In genomic region chr6:83136881-83137575, GRCm38 (mm10) we compare ENCODE assay signal across 8 mouse cellular contexts. TPM values are rescaled to one million over a fixed set of nuclear protein-coding genes. Genes with fewer than 3 reads are reported as not detected.
A peak's percentile ranks its signal among the peaks of the same experiment; 100 is the strongest.
DNase-seq lines count a peak whose midpoint lies in the region; ATAC-seq and TF ChIP-seq lines count a peak whose summit lies in the region.

No protein-coding gene starts in this region.

- ATAC-seq in Patski: peak; percentile 46
- peak; percentile 73 for ATAC-seq in forebrain, embryonic 11.5 days (replicated peaks; ENCODE audit: low FRiP score)
- peak; percentile 30 to 44; a peak in 3 of 4 replicates for ATAC-seq in hematopoietic stem cell, adult 5-6 weeks (replicated peaks in 1 of 2; ENCODE audit: insufficient read depth in 1 of 2, low FRiP score in 2 of 2, low TSS enrichment in 1 of 2, low read depth in 1 of 2, poor library complexity in 2 of 2, severe bottlenecking in 2 of 2)
- ATAC-seq in limb, embryonic 14.5 days (ENCODE audit: low FRiP score, low read depth): peak; percentile 88
- peak; percentile 68 for ATAC-seq in midbrain, embryonic 15.5 days (replicated peaks)

- peaks cover 34% of the 10 kb centered on the region for H3K79me3 ChIP-seq in C2C12 (ENCODE audit: low read depth)

- peak; percentile 80; the same call in 1 of the 2 replicates for TF ChIP-seq POLR2A in limb, embryonic 14.5 days (IDR thresholded peaks at IDR 0.05; ENCODE audit: borderline replicate concordance, extremely low read depth, insufficient read depth, insufficient read length)

- H3ac ChIP-seq in C2C12 (ENCODE audit: control insufficient read depth, insufficient read length, low read depth): peak overlapping the region; percentile 83

- H3K4me1 ChIP-seq in forebrain, embryonic 11.5 days (replicated peaks; ENCODE audit: control insufficient read depth, insufficient read depth, low read length): peaks cover 32% of the 10 kb centered on the region
- peaks cover 41% of the 10 kb centered on the region for H3K4me1 ChIP-seq in limb, embryonic 14.5 days (ENCODE audit: control insufficient read depth, insufficient read depth, low read length)
- H3K4me1 ChIP-seq in midbrain, embryonic 15.5 days: peaks cover 32% of the 10 kb centered on the region

- WGBS in forebrain, embryonic 11.5 days: under 1% methylated on average over 23 of the region's 26 CpGs
- WGBS in limb, embryonic 14.5 days: under 1% methylated on average over 21 of the region's 26 CpGs
- WGBS in midbrain, embryonic 15.5 days: under 1% methylated on average over 25 of the region's 26 CpGs

- CTCF ChIA-PET in Patski (lab: Charles Lee): interaction anchor here (1.3 to 1.4 kb wide), 2 partner anchors 14 to 22 kb away, joined by 3 read pairs; no protein-coding TSS in a partner anchor

- no peak for DNase-seq in Patski (ENCODE audit: low read depth, low spot score)
- DNase-seq in forebrain, embryonic 11.5 days (ENCODE audit: low spot score): peak; percentile 89
- DNase-seq in limb, embryonic 14.5 days (ENCODE audit: low spot score): peak; percentile 89
- peak; percentile 61 for DNase-seq in thymus, postnatal 25 days
- no peak for DNase-seq in right cerebral cortex, adult 2 months (ENCODE audit: low spot score in 2 of 2)

- in situ Hi-C loops in Patski (cut with MboI; ENCODE audit: low pct_unique_long_range_greater_than_20kb): no loop called here

- H3K36me3 ChIP-seq in C2C12 (ENCODE audit: control insufficient read depth, insufficient read depth): peaks cover 10% of the 10 kb centered on the region
- no peaks in the 10 kb centered on the region for H3K36me3 ChIP-seq in forebrain, embryonic 11.5 days (ENCODE audit: control insufficient read depth, insufficient read depth, low read length)
- H3K36me3 ChIP-seq in limb, embryonic 14.5 days (ENCODE audit: control insufficient read depth, insufficient read depth, low read length): peaks cover 3% of the 10 kb centered on the region
- H3K36me3 ChIP-seq in midbrain, embryonic 15.5 days (replicated peaks): no peaks in the 10 kb centered on the region

- H3K4me2 ChIP-seq in forebrain, embryonic 11.5 days (ENCODE audit: low read depth, low read length, severe bottlenecking): peak overlapping the region; percentile 81
- H3K4me2 ChIP-seq in limb, embryonic 14.5 days (replicated peaks; ENCODE audit: low read depth, low read length, severe bottlenecking): peak overlapping the region; percentile 90
- H3K4me2 ChIP-seq in midbrain, embryonic 15.5 days: peak overlapping the region; percentile 49

- H3K9ac ChIP-seq in forebrain, embryonic 11.5 days (ENCODE audit: low read length): peak overlapping the region; percentile 93
- H3K9ac ChIP-seq in limb, embryonic 14.5 days (ENCODE audit: low read depth, low read length, severe bottlenecking): peak overlapping the region; percentile 90
- H3K9ac ChIP-seq in midbrain, embryonic 15.5 days: peak overlapping the region; percentile 4

- POLR2A ChIA-PET in Patski (lab: Charles Lee): interaction anchor here (0.5 to 2.0 kb wide), 8 partner anchors 11 to 44 kb away, joined by 3 to 11 read pairs (median 6); partner anchors contain the start of gene Wbp1

- H3K4me3 ChIP-seq in C2C12 (ENCODE audit: insufficient read depth, poor library complexity, severe bottlenecking): peak overlapping the region; percentile 64
- peak overlapping the region; percentile 50 for H3K4me3 ChIP-seq in forebrain, embryonic 11.5 days (ENCODE audit: low read depth, low read length)
- peak overlapping the region; percentile 61 for H3K4me3 ChIP-seq in limb, embryonic 14.5 days (replicated peaks; ENCODE audit: low read length)
- peak overlapping the region; percentile 31 for H3K4me3 ChIP-seq in midbrain, embryonic 15.5 days

- no peaks in the 10 kb centered on the region for H3K9me3 ChIP-seq in forebrain, embryonic 11.5 days (ENCODE audit: control insufficient read depth, low read length)
- no peaks in the 10 kb centered on the region for H3K9me3 ChIP-seq in limb, embryonic 14.5 days (ENCODE audit: control insufficient read depth, low read length)
- no peaks in the 10 kb centered on the region for H3K9me3 ChIP-seq in midbrain, embryonic 15.5 days

- H3K27ac ChIP-seq in forebrain, embryonic 11.5 days (ENCODE audit: low read depth, low read length): peak overlapping the region; percentile 98
- peak overlapping the region; percentile 100 for H3K27ac ChIP-seq in limb, embryonic 14.5 days (replicated peaks; ENCODE audit: low read depth, low read length)
- peak overlapping the region; percentile 76 for H3K27ac ChIP-seq in midbrain, embryonic 15.5 days

- no peaks in the 10 kb centered on the region for H3K27me3 ChIP-seq in C2C12 (ENCODE audit: control insufficient read depth, insufficient read depth, insufficient read length)
- no peaks in the 10 kb centered on the region for H3K27me3 ChIP-seq in Patski
- no peaks in the 10 kb centered on the region for H3K27me3 ChIP-seq in forebrain, embryonic 11.5 days (ENCODE audit: control insufficient read depth, insufficient read depth, low read length)
- H3K27me3 ChIP-seq in limb, embryonic 14.5 days (ENCODE audit: control insufficient read depth, insufficient read depth, low read length): no peaks in the 10 kb centered on the region
- peaks cover 9% of the 10 kb centered on the region; the same call in 1 of the 2 replicates for H3K27me3 ChIP-seq in midbrain, embryonic 15.5 days (replicated peaks)

- no peak for TF ChIP-seq CTCF in C2C12 (IDR thresholded peaks at IDR 0.05; ENCODE audit: control insufficient read depth, insufficient read depth, insufficient read length)
- TF ChIP-seq CTCF in Patski (IDR thresholded peaks at IDR 0.05): no peak

- peaks cover 66% of the 10 kb centered on the region for H3K79me2 ChIP-seq in C2C12 (ENCODE audit: control insufficient read depth, insufficient read depth)

TF ChIP-seq in C2C12, 6 proteins besides CTCF, POLR2A, EP300 and RAD21:
- TF ChIP-seq CEBPB (IDR thresholded peaks at IDR 0.05; ENCODE audit: low read depth) (no peak), MYOG (IDR thresholded peaks at IDR 0.05; ENCODE audit: control insufficient read depth, extremely low read depth, insufficient read length) (no peak), FOSL1 (IDR thresholded peaks at IDR 0.05; ENCODE audit: insufficient read depth, low read length, poor library complexity, severe bottlenecking) (no peak), MAX (IDR thresholded peaks at IDR 0.05) (no peak), MYOD1 (IDR thresholded peaks at IDR 0.05; ENCODE audit: control insufficient read depth, insufficient read length, low read depth) (no peak), USF1 (IDR thresholded peaks at IDR 0.05; ENCODE audit: low read depth) (no peak)

RNA-seq across cellular contexts. Expression of gene Rtkn, which starts 1.8 kb away (rescaled TPM):
- polyA plus RNA-seq in C2C12 (2012; fragmentation: generic; extraction: Trizol) (42.1 TPM), Patski (2021) (16.3 TPM)
- 17.8 and 23.0 TPM in 2 replicates for polyA plus RNA-seq in forebrain, embryonic 11.5 days (2014; fragmentation: Nextera tagmentation; extraction: Ambion mirVana)
- 7.1 and 12.4 TPM in 2 replicates for total RNA-seq in hematopoietic stem cell, adult 5-6 weeks (2017)
- polyA plus RNA-seq in limb, embryonic 14.5 days (2012; rRNA removed): 151 and 218 TPM in 2 replicates
- polyA plus RNA-seq in limb, embryonic 14.5 days (2014; fragmentation: Nextera tagmentation; extraction: Ambion mirVana): 40.7 and 46.2 TPM in 2 replicates
- polyA plus RNA-seq in midbrain, embryonic 15.5 days (2015; fragmentation: Nextera tagmentation; extraction: Ambion mirVana): 10.9 and 15.3 TPM in 2 replicates

RNA-seq across cellular contexts. Expression of gene Ino80b, which starts 11.8 kb away (rescaled TPM):
- polyA plus RNA-seq in C2C12 (2012; fragmentation: generic; extraction: Trizol): 33.6 TPM
- 46.4 TPM for polyA plus RNA-seq in Patski (2021)
- polyA plus RNA-seq in forebrain, embryonic 11.5 days (2014; fragmentation: Nextera tagmentation; extraction: Ambion mirVana): 20.0 and 27.7 TPM in 2 replicates
- 31.1 and 42.3 TPM in 2 replicates for total RNA-seq in hematopoietic stem cell, adult 5-6 weeks (2017)
- 35.9 and 36.8 TPM in 2 replicates for polyA plus RNA-seq in limb, embryonic 14.5 days (2012; rRNA removed)
- polyA plus RNA-seq in limb, embryonic 14.5 days (2014; fragmentation: Nextera tagmentation; extraction: Ambion mirVana): 14.7 and 14.9 TPM in 2 replicates
- polyA plus RNA-seq in midbrain, embryonic 15.5 days (2015; fragmentation: Nextera tagmentation; extraction: Ambion mirVana): 13.6 and 15.1 TPM in 2 replicates

RNA-seq across cellular contexts. Expression of gene Wbp1, which starts 15.7 kb away (rescaled TPM):
- 82.4 TPM for polyA plus RNA-seq in C2C12 (2012; fragmentation: generic; extraction: Trizol)
- polyA plus RNA-seq in Patski (2021): 95.1 TPM
- polyA plus RNA-seq in forebrain, embryonic 11.5 days (2014; fragmentation: Nextera tagmentation; extraction: Ambion mirVana): 141 and 154 TPM in 2 replicates
- total RNA-seq in hematopoietic stem cell, adult 5-6 weeks (2017): 148 and 226 TPM in 2 replicates
- 191 and 267 TPM in 2 replicates for polyA plus RNA-seq in limb, embryonic 14.5 days (2012; rRNA removed)
- 83.0 and 104 TPM in 2 replicates for polyA plus RNA-seq in limb, embryonic 14.5 days (2014; fragmentation: Nextera tagmentation; extraction: Ambion mirVana)
- polyA plus RNA-seq in midbrain, embryonic 15.5 days (2015; fragmentation: Nextera tagmentation; extraction: Ambion mirVana): 176 and 196 TPM in 2 replicates

RNA-seq across cellular contexts. Expression of gene Wdr54, which starts 19.2 kb away (rescaled TPM):
- polyA plus RNA-seq in C2C12 (2012; fragmentation: generic; extraction: Trizol) (9.5 TPM), Patski (2021) (18.9 TPM)
- 12.6 and 15.6 TPM in 2 replicates for polyA plus RNA-seq in forebrain, embryonic 11.5 days (2014; fragmentation: Nextera tagmentation; extraction: Ambion mirVana)
- 0.20 and 0.31 TPM in 2 replicates for total RNA-seq in hematopoietic stem cell, adult 5-6 weeks (2017)
- 13.1 and 17.9 TPM in 2 replicates for polyA plus RNA-seq in limb, embryonic 14.5 days (2012; rRNA removed)
- polyA plus RNA-seq in limb, embryonic 14.5 days (2014; fragmentation: Nextera tagmentation; extraction: Ambion mirVana): 5.5 and 7.3 TPM in 2 replicates
- polyA plus RNA-seq in midbrain, embryonic 15.5 days (2015; fragmentation: Nextera tagmentation; extraction: Ambion mirVana): 20.8 and 21.6 TPM in 2 replicates

RNA-seq across cellular contexts. Expression of gene 1700003E16Rik, which starts 19.2 kb away (rescaled TPM):
- polyA plus RNA-seq in C2C12 (2012; fragmentation: generic; extraction: Trizol) (1.1 TPM), Patski (2021) (5.9 TPM)
- 1.2 and 1.9 TPM in 2 replicates for polyA plus RNA-seq in forebrain, embryonic 11.5 days (2014; fragmentation: Nextera tagmentation; extraction: Ambion mirVana)
- total RNA-seq in hematopoietic stem cell, adult 5-6 weeks (2017): 0.35 TPM in 1 of 2 replicates, not detected in the other
- polyA plus RNA-seq in limb, embryonic 14.5 days (2012; rRNA removed): 0.21 and 0.26 TPM in 2 replicates
- polyA plus RNA-seq in limb, embryonic 14.5 days (2014; fragmentation: Nextera tagmentation; extraction: Ambion mirVana): 1.7 and 1.9 TPM in 2 replicates
- polyA plus RNA-seq in midbrain, embryonic 15.5 days (2015; fragmentation: Nextera tagmentation; extraction: Ambion mirVana): 9.5 and 12.0 TPM in 2 replicates

Comparison
In these comparisons a context has a peak if more than half of its experiments do, and no peak if none do; other contexts are left out.
1. ATAC-seq: peak in every context shown above with its lines; median percentile 88 in limb, embryonic 14.5 days; 73 in forebrain, embryonic 11.5 days; 68 in midbrain, embryonic 15.5 days; 46 in Patski; 37 in hematopoietic stem cell, adult 5-6 weeks.
2. DNase-seq: peak in forebrain, embryonic 11.5 days (single experiment), limb, embryonic 14.5 days (single experiment) and thymus, postnatal 25 days (single experiment); none in Patski (single experiment) and right cerebral cortex, adult 2 months (0 of 2).
3. H3K9ac ChIP-seq: peak in every context shown above with its lines; median percentile 93 in forebrain, embryonic 11.5 days; 90 in limb, embryonic 14.5 days; 4 in midbrain, embryonic 15.5 days.
4. Peak in every context shown above with its lines, with median percentiles within 50 percentile points of each other: H3K4me3 ChIP-seq, H3K27ac ChIP-seq and H3K4me2 ChIP-seq.